Mouse (Mus musculus): ENCODE data around the gene Cacna1e. TPM values are rescaled to one million over a fixed set of nuclear protein-coding genes. Genes with fewer than 3 reads are reported as not detected.

Cacna1e gene
- polyA plus RNA-seq, 1 experiment from 2014 or later, result 0.49 TPM

- no peak for ATAC-seq (ENCODE audit: insufficient number of reproducible peaks, low FRiP score, low TSS enrichment, low read depth)
Measured at GRCm38 (mm10) chr1:154607406-154607805, 276.9 kb downstream of the Cacna1e start.

DNA sequence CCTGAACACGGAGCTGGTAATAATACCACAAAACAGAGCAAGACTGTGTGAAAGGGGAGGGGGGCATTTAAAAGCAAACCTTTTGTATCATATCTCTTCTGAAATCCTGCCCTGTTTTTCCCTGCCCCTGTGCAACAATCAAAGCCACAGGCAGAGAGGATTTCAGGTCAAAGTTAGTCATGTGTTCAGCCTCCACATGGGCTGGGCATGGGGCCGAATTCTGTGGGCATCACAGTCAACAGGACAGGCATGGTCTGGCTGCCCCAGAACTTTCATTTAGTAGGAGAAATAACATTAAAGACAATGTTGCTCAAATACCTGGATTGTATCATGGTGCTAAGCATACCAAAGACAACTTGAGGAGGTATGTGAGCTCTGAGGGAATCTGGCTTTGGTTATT, 278.7 kb downstream of the Cacna1e start:
- Histone ChIP-seq H3K27ac (replicated peaks; ENCODE audit: low read depth, low read length) (no peak overlapping the region), H3K9me3 (ENCODE audit: control insufficient read depth, low read length) (no peaks in the 10 kb centered on the region), H3K27me3 (ENCODE audit: control insufficient read depth, insufficient read depth, low read length) (no peaks in the 10 kb centered on the region), H3K4me1 (ENCODE audit: control insufficient read depth, insufficient read depth, low read length) (no peaks in the 10 kb centered on the region), H3K4me2 (ENCODE audit: low read depth, severe bottlenecking) (no peak overlapping the region), H3K4me3 (ENCODE audit: low read depth, low read length) (no peak overlapping the region), H3K9ac (ENCODE audit: low read length) (no peak overlapping the region), H3K36me3 (ENCODE audit: control insufficient read depth, insufficient read depth, low read length) (no peaks in the 10 kb centered on the region)
- no peak for DNase-seq (ENCODE audit: low spot score)
- ATAC-seq (ENCODE audit: insufficient number of reproducible peaks, low FRiP score, low TSS enrichment, low read depth), result no peak
- WGBS, result 93% methylated on average over 2 of the region's 2 CpGs

More at GRCm38 (mm10) chr1:154607406-154607805, 276.9 kb downstream of the Cacna1e start:
- no peaks in the 10 kb centered on the region for H3K9me3 ChIP-seq (ENCODE audit: control insufficient read depth, low read length)
- H3K9ac ChIP-seq (ENCODE audit: low read length), result no peak overlapping the region
- WGBS, result 72% methylated on average over 3 of the region's 3 CpGs
- no peak overlapping the region for H3K27ac ChIP-seq (replicated peaks; ENCODE audit: low read depth, low read length)
- no peaks in the 10 kb centered on the region for H3K27me3 ChIP-seq (ENCODE audit: control insufficient read depth, insufficient read depth, low read length)
- H3K36me3 ChIP-seq (ENCODE audit: control insufficient read depth, insufficient read depth, low read length), result no peaks in the 10 kb centered on the region
- no peak overlapping the region for H3K4me3 ChIP-seq (ENCODE audit: low read depth, low read length)
- no peak overlapping the region for H3K4me2 ChIP-seq (ENCODE audit: low read depth, severe bottlenecking)
- DNase-seq (ENCODE audit: low spot score), result no peak
- H3K4me1 ChIP-seq (ENCODE audit: control insufficient read depth, insufficient read depth, low read length), result no peaks in the 10 kb centered on the region

GRCm38 (mm10) chr1:154603781-154604180, 280.5 kb downstream of the Cacna1e start:
- H3K4me2 ChIP-seq (ENCODE audit: low read depth, severe bottlenecking), result no peak overlapping the region
- no peaks in the 10 kb centered on the region for H3K27me3 ChIP-seq (ENCODE audit: control insufficient read depth, insufficient read depth, low read length)
- no peaks in the 10 kb centered on the region for H3K36me3 ChIP-seq (ENCODE audit: control insufficient read depth, insufficient read depth, low read length)
- H3K9ac ChIP-seq (ENCODE audit: low read length), result no peak overlapping the region
- ATAC-seq (ENCODE audit: insufficient number of reproducible peaks, low FRiP score, low TSS enrichment, low read depth) (no peak), DNase-seq (ENCODE audit: low spot score) (no peak)
- H3K4me3 ChIP-seq (ENCODE audit: low read depth, low read length), result no peak overlapping the region
- no peaks in the 10 kb centered on the region for H3K9me3 ChIP-seq (ENCODE audit: control insufficient read depth, low read length)
- H3K27ac ChIP-seq (replicated peaks; ENCODE audit: low read depth, low read length), result no peak overlapping the region
- H3K4me1 ChIP-seq (ENCODE audit: control insufficient read depth, insufficient read depth, low read length), result no peaks in the 10 kb centered on the region

- Histone ChIP-seq H3K9me3 (ENCODE audit: control insufficient read depth, low read length) (no peaks in the 10 kb centered on the region), H3K27me3 (ENCODE audit: control insufficient read depth, insufficient read depth, low read length) (no peaks in the 10 kb centered on the region), H3K9ac (ENCODE audit: low read length) (no peak overlapping the region), H3K4me3 (ENCODE audit: low read depth, low read length) (no peak overlapping the region), H3K4me2 (ENCODE audit: low read depth, severe bottlenecking) (no peak overlapping the region), H3K27ac (replicated peaks; ENCODE audit: low read depth, low read length) (no peak overlapping the region), H3K4me1 (ENCODE audit: control insufficient read depth, insufficient read depth, low read length) (no peaks in the 10 kb centered on the region), H3K36me3 (ENCODE audit: control insufficient read depth, insufficient read depth, low read length) (no peaks in the 10 kb centered on the region)
- ATAC-seq (ENCODE audit: insufficient number of reproducible peaks, low FRiP score, low TSS enrichment, low read depth) (no peak), DNase-seq (ENCODE audit: low spot score) (no peak)
- 88% methylated on average over 1 of the region's 1 CpGs for WGBS
Measured at GRCm38 (mm10) chr1:154602531-154602930, 281.8 kb downstream of the Cacna1e start.

GRCm38 (mm10) chr1:154582516-154582915, 301.8 kb downstream of the Cacna1e start:
- no peaks in the 10 kb centered on the region for H3K36me3 ChIP-seq (ENCODE audit: control insufficient read depth, insufficient read depth, low read length)
- 88% methylated on average over 3 of the region's 3 CpGs for WGBS
- H3K9ac ChIP-seq (ENCODE audit: low read length), result no peak overlapping the region

GRCm38 (mm10) chr1:154579929-154580328, 304.4 kb downstream of the Cacna1e start:
- 59% methylated on average over 2 of the region's 2 CpGs for WGBS
- H3K36me3 ChIP-seq (ENCODE audit: control insufficient read depth, insufficient read depth, low read length), result no peaks in the 10 kb centered on the region
- no peak overlapping the region for H3K4me2 ChIP-seq (ENCODE audit: low read depth, severe bottlenecking)
- no peak overlapping the region for H3K4me3 ChIP-seq (ENCODE audit: low read depth, low read length)
- no peak overlapping the region for H3K27ac ChIP-seq (replicated peaks; ENCODE audit: low read depth, low read length)
- no peaks in the 10 kb centered on the region for H3K4me1 ChIP-seq (ENCODE audit: control insufficient read depth, insufficient read depth, low read length)
- DNase-seq (ENCODE audit: low spot score) (no peak), ATAC-seq (ENCODE audit: insufficient number of reproducible peaks, low FRiP score, low TSS enrichment, low read depth) (no peak)
- no peaks in the 10 kb centered on the region for H3K27me3 ChIP-seq (ENCODE audit: control insufficient read depth, insufficient read depth, low read length)
- no peaks in the 10 kb centered on the region for H3K9me3 ChIP-seq (ENCODE audit: control insufficient read depth, low read length)
- no peak overlapping the region for H3K9ac ChIP-seq (ENCODE audit: low read length)

More at GRCm38 (mm10) chr1:154582516-154582915, 301.8 kb downstream of the Cacna1e start:
- no peak for DNase-seq (ENCODE audit: low spot score)
- ATAC-seq (ENCODE audit: insufficient number of reproducible peaks, low FRiP score, low TSS enrichment, low read depth), result no peak
- Histone ChIP-seq H3K4me1 (ENCODE audit: control insufficient read depth, insufficient read depth, low read length) (no peaks in the 10 kb centered on the region), H3K4me3 (ENCODE audit: low read depth, low read length) (no peak overlapping the region), H3K27ac (replicated peaks; ENCODE audit: low read depth, low read length) (no peak overlapping the region), H3K27me3 (ENCODE audit: control insufficient read depth, insufficient read depth, low read length) (no peaks in the 10 kb centered on the region), H3K9me3 (ENCODE audit: control insufficient read depth, low read length) (no peaks in the 10 kb centered on the region), H3K4me2 (ENCODE audit: low read depth, severe bottlenecking) (no peak overlapping the region)

- Histone ChIP-seq H3K4me3 (ENCODE audit: low read depth, low read length) (no peak overlapping the region), H3K9ac (ENCODE audit: low read length) (no peak overlapping the region), H3K27ac (replicated peaks; ENCODE audit: low read depth, low read length) (no peak overlapping the region), H3K4me2 (ENCODE audit: low read depth, severe bottlenecking) (no peak overlapping the region), H3K4me1 (ENCODE audit: control insufficient read depth, insufficient read depth, low read length) (no peaks in the 10 kb centered on the region), H3K9me3 (ENCODE audit: control insufficient read depth, low read length) (no peaks in the 10 kb centered on the region), H3K36me3 (ENCODE audit: control insufficient read depth, insufficient read depth, low read length) (no peaks in the 10 kb centered on the region), H3K27me3 (ENCODE audit: control insufficient read depth, insufficient read depth, low read length) (no peaks in the 10 kb centered on the region)
- DNase-seq (ENCODE audit: low spot score) (no peak), ATAC-seq (ENCODE audit: insufficient number of reproducible peaks, low FRiP score, low TSS enrichment, low read depth) (no peak)
- WGBS, result 90% methylated on average over 4 of the region's 4 CpGs
Measured at GRCm38 (mm10) chr1:154578748-154579147, 305.6 kb downstream of the Cacna1e start.

- WGBS, result 68% methylated on average over 2 of the region's 2 CpGs
- no peak overlapping the region for H3K9ac ChIP-seq (ENCODE audit: low read length)
Measured at GRCm38 (mm10) chr1:154576418-154576817, 307.9 kb downstream of the Cacna1e start.

GRCm38 (mm10) chr1:154566026-154566425, 318.3 kb downstream of the Cacna1e start:
- H3K27me3 ChIP-seq (ENCODE audit: control insufficient read depth, insufficient read depth, low read length), result no peaks in the 10 kb centered on the region
- H3K4me1 ChIP-seq (ENCODE audit: control insufficient read depth, insufficient read depth, low read length), result no peaks in the 10 kb centered on the region
- no peaks in the 10 kb centered on the region for H3K9me3 ChIP-seq (ENCODE audit: control insufficient read depth, low read length)
- ATAC-seq (ENCODE audit: insufficient number of reproducible peaks, low FRiP score, low TSS enrichment, low read depth) (no peak), DNase-seq (ENCODE audit: low spot score) (no peak)
- H3K36me3 ChIP-seq (ENCODE audit: control insufficient read depth, insufficient read depth, low read length), result no peaks in the 10 kb centered on the region
- WGBS, result 79% methylated on average over 6 of the region's 6 CpGs
- no peak overlapping the region for H3K4me3 ChIP-seq (ENCODE audit: low read depth, low read length)
- H3K4me2 ChIP-seq (ENCODE audit: low read depth, severe bottlenecking), result no peak overlapping the region
- no peak overlapping the region for H3K27ac ChIP-seq (replicated peaks; ENCODE audit: low read depth, low read length)
- no peak overlapping the region for H3K9ac ChIP-seq (ENCODE audit: low read length)

More at GRCm38 (mm10) chr1:154576418-154576817, 307.9 kb downstream of the Cacna1e start:
- Histone ChIP-seq H3K36me3 (ENCODE audit: control insufficient read depth, insufficient read depth, low read length) (no peaks in the 10 kb centered on the region), H3K27me3 (ENCODE audit: control insufficient read depth, insufficient read depth, low read length) (no peaks in the 10 kb centered on the region), H3K4me3 (ENCODE audit: low read depth, low read length) (no peak overlapping the region), H3K4me2 (ENCODE audit: low read depth, severe bottlenecking) (no peak overlapping the region), H3K27ac (replicated peaks; ENCODE audit: low read depth, low read length) (no peak overlapping the region), H3K9me3 (ENCODE audit: control insufficient read depth, low read length) (no peaks in the 10 kb centered on the region), H3K4me1 (ENCODE audit: control insufficient read depth, insufficient read depth, low read length) (no peaks in the 10 kb centered on the region)
- DNase-seq (ENCODE audit: low spot score) (no peak), ATAC-seq (ENCODE audit: insufficient number of reproducible peaks, low FRiP score, low TSS enrichment, low read depth) (no peak)
